Mouse (Mus musculus): Measurements from ENCODE around the gene Arhgdib. TPM values are rescaled to one million over a fixed set of nuclear protein-coding genes. Genes with fewer than 3 reads are reported as not detected.

The Arhgdib gene
- total RNA-seq, 1 experiment, result 20.9 TPM

DNA sequence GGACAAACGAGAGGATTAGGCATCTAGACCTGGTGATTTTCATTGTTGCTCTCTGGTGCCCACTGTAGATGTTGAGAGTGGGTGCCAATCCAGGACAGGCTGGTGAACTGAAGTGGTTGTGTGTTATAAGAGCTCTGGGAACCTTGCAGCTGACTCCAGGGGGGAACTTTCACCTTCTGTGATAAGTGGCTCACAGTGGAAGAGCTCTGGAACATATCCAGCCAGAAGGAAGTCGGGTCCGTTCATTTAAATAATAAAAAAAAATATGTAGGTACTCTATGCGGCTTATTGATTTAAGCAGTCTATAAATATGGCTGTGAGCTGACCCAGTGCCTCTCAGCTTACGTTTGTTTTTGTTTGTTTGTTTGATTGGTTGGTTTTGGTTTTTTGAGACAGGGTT lies 19.6 kb downstream of the Arhgdib start, which contains the start of gene Erp27:
Gene Erp27 (minus strand): TSS at position 101 of the 400 bp plus-strand sequence.
- no peak within 1 kb of the TSS for H3K9ac ChIP-seq (ENCODE audit: insufficient read depth, low read depth, low read length, poor library complexity, severe bottlenecking)
- TF ChIP-seq MAFK (IDR thresholded peaks at IDR 0.05; ENCODE audit: insufficient read depth, low read depth, low read length) (no peak), CHD2 (IDR thresholded peaks at IDR 0.05; ENCODE audit: low read depth, low read length) (no peak), ZC3H11A (IDR thresholded peaks at IDR 0.05; ENCODE audit: borderline replicate concordance, low read depth, low read length) (no peak), ZNF384 (IDR thresholded peaks at IDR 0.05; ENCODE audit: low read depth, low read length) (no peak), HCFC1 (IDR thresholded peaks at IDR 0.05; ENCODE audit: borderline replicate concordance, insufficient read depth, low read length) (no peak)
- H3K36me3 ChIP-seq (ENCODE audit: control insufficient read depth, insufficient read depth, low read length, poor library complexity, severe bottlenecking), result no peaks in the 10 kb centered on the region
- H3K4me1 ChIP-seq (ENCODE audit: control insufficient read depth in 2 of 2, insufficient read depth in 2 of 2, low read length in 2 of 2, poor library complexity in 1 of 2), result no peaks in the 10 kb centered on the region
- in situ Hi-C loops (cut with MboI; ENCODE audit: low sequenced_read_pairs in 2 of 2, unreplicated experiment in 2 of 2), result no loop called here
- no peaks in the 10 kb centered on the region for H3K9me3 ChIP-seq (ENCODE audit: control insufficient read depth, insufficient read depth, low read depth, low read length)
- H3K4me3 ChIP-seq (ENCODE audit: insufficient read depth in 1 of 2, low read depth in 1 of 2, low read length in 2 of 2, poor library complexity in 1 of 2, severe bottlenecking in 1 of 2), result no peak within 1 kb of the TSS
- H3K27ac ChIP-seq (ENCODE audit: insufficient read depth, low read depth, low read length, poor library complexity, severe bottlenecking), result no peak within 1 kb of the TSS
- no peak for DNase-seq (ENCODE audit: low read depth, low spot score)

GRCm38 (mm10) chr6:136921601-136922000 lies 20.1 kb downstream of the Arhgdib start:
- in situ Hi-C loops (cut with MboI; ENCODE audit: low sequenced_read_pairs in 2 of 2, unreplicated experiment in 2 of 2), result no loop called here
- DNase-seq (ENCODE audit: low read depth, low spot score), result no peak
- Histone ChIP-seq H3K9ac (ENCODE audit: insufficient read depth, low read depth, low read length, poor library complexity, severe bottlenecking) (no peak overlapping the region), H3K4me3 (ENCODE audit: insufficient read depth in 1 of 2, low read depth in 1 of 2, low read length in 2 of 2, poor library complexity in 1 of 2, severe bottlenecking in 1 of 2) (no peak overlapping the region), H3K9me3 (ENCODE audit: control insufficient read depth, insufficient read depth, low read depth, low read length) (no peaks in the 10 kb centered on the region), H3K36me3 (ENCODE audit: control insufficient read depth, insufficient read depth, low read length, poor library complexity, severe bottlenecking) (no peaks in the 10 kb centered on the region), H3K4me1 (ENCODE audit: control insufficient read depth in 2 of 2, insufficient read depth in 2 of 2, low read length in 2 of 2, poor library complexity in 1 of 2) (no peaks in the 10 kb centered on the region), H3K27ac (ENCODE audit: insufficient read depth, low read depth, low read length, poor library complexity, severe bottlenecking) (no peak overlapping the region)
- TF ChIP-seq ZNF384 (IDR thresholded peaks at IDR 0.05; ENCODE audit: low read depth, low read length) (no peak), MAFK (IDR thresholded peaks at IDR 0.05; ENCODE audit: insufficient read depth, low read depth, low read length) (no peak), CHD2 (IDR thresholded peaks at IDR 0.05; ENCODE audit: low read depth, low read length) (no peak), ZC3H11A (IDR thresholded peaks at IDR 0.05; ENCODE audit: borderline replicate concordance, low read depth, low read length) (no peak), HCFC1 (IDR thresholded peaks at IDR 0.05; ENCODE audit: borderline replicate concordance, insufficient read depth, low read length) (no peak)

GRCm38 (mm10) chr6:136920320-136921257 lies 21.1 kb downstream of the Arhgdib start:
- H3K4me3 ChIP-seq (ENCODE audit: insufficient read depth in 1 of 2, low read depth in 1 of 2, low read length in 2 of 2, poor library complexity in 1 of 2, severe bottlenecking in 1 of 2), result no peak overlapping the region
- H3K9me3 ChIP-seq (ENCODE audit: control insufficient read depth, insufficient read depth, low read depth, low read length), result no peaks in the 10 kb centered on the region
- TF ChIP-seq ZC3H11A (IDR thresholded peaks at IDR 0.05; ENCODE audit: borderline replicate concordance, low read depth, low read length) (0 out of 2 replicates have a peak, but pooled peaks have one; percentile 8), HCFC1 (IDR thresholded peaks at IDR 0.05; ENCODE audit: borderline replicate concordance, insufficient read depth, low read length) (no peak)
- H3K9ac ChIP-seq (ENCODE audit: insufficient read depth, low read depth, low read length, poor library complexity, severe bottlenecking), result no peak overlapping the region
- in situ Hi-C loops (cut with MboI; ENCODE audit: low sequenced_read_pairs in 2 of 2, unreplicated experiment in 2 of 2), result no loop called here
- no peaks in the 10 kb centered on the region for H3K4me1 ChIP-seq (ENCODE audit: control insufficient read depth in 2 of 2, insufficient read depth in 2 of 2, low read length in 2 of 2, poor library complexity in 1 of 2)
- H3K27ac ChIP-seq (ENCODE audit: insufficient read depth, low read depth, low read length, poor library complexity, severe bottlenecking), result no peak overlapping the region
- H3K36me3 ChIP-seq (ENCODE audit: control insufficient read depth, insufficient read depth, low read length, poor library complexity, severe bottlenecking), result no peaks in the 10 kb centered on the region
- DNase-seq (ENCODE audit: low read depth, low spot score), result no peak

DNA sequence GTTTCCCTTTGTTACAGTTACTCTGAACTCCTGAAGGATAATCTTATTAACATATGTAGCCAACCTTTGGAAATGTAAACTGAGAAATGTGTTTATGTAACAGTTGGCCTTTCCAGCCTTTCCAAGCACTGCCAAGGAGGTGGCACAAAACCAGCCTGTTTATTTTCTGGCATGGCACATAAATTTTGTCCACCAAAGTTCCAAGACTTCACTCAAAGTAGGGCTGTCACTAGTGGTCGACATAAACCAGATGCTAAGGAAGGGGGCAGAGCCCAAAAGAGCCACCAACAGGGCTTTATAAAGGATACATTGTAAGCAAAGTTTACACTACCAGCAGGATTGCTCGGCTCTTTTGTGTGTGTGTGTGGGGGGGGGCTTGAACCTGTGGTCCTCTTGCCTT lies 23.8 kb downstream of the Arhgdib start:
- in situ Hi-C loops (cut with MboI; ENCODE audit: low sequenced_read_pairs in 2 of 2, unreplicated experiment in 2 of 2), result no loop called here
- TF ChIP-seq CHD2 (IDR thresholded peaks at IDR 0.05; ENCODE audit: low read depth, low read length) (no peak), HCFC1 (IDR thresholded peaks at IDR 0.05; ENCODE audit: borderline replicate concordance, insufficient read depth, low read length) (no peak), ZNF384 (IDR thresholded peaks at IDR 0.05; ENCODE audit: low read depth, low read length) (no peak), MAFK (IDR thresholded peaks at IDR 0.05; ENCODE audit: insufficient read depth, low read depth, low read length) (no peak), ZC3H11A (IDR thresholded peaks at IDR 0.05; ENCODE audit: borderline replicate concordance, low read depth, low read length) (no peak)
- Histone ChIP-seq H3K4me1 (ENCODE audit: control insufficient read depth in 2 of 2, insufficient read depth in 2 of 2, low read length in 2 of 2, poor library complexity in 1 of 2) (no peaks in the 10 kb centered on the region), H3K36me3 (ENCODE audit: control insufficient read depth, insufficient read depth, low read length, poor library complexity, severe bottlenecking) (no peaks in the 10 kb centered on the region), H3K27ac (ENCODE audit: insufficient read depth, low read depth, low read length, poor library complexity, severe bottlenecking) (no peak overlapping the region), H3K4me3 (ENCODE audit: insufficient read depth in 1 of 2, low read depth in 1 of 2, low read length in 2 of 2, poor library complexity in 1 of 2, severe bottlenecking in 1 of 2) (no peak overlapping the region), H3K9me3 (ENCODE audit: control insufficient read depth, insufficient read depth, low read depth, low read length) (no peaks in the 10 kb centered on the region), H3K9ac (ENCODE audit: insufficient read depth, low read depth, low read length, poor library complexity, severe bottlenecking) (no peak overlapping the region)
- no peak for DNase-seq (ENCODE audit: low read depth, low spot score)

Measured in ES-E14 (cell line).